Mouse (Mus musculus) left cerebral cortex, adult 18-20 months (tissue): Measurements from ENCODE around the gene Igf1r. TPM values are rescaled to one million over a fixed set of nuclear protein-coding genes. Genes with fewer than 3 reads are reported as not detected.

Source experiments
- DNase-seq, 2 experiments: peaks; one replicate each; pipeline ENCODE4 v3.0.0; 2021 to 2022; ENCODE audit warnings: low spot score in 2 of 2, mixed read lengths in 1 of 2
- total RNA-seq, 2 experiments: library from RNA; stranded (reverse); gene quantifications; 2 replicates each; pipeline ENCODE4 v1.2.3; 2021

Igf1r gene
- total RNA-seq, 2 experiments from 2014 or later: 44.8 to 47.0 TPM

DNA sequence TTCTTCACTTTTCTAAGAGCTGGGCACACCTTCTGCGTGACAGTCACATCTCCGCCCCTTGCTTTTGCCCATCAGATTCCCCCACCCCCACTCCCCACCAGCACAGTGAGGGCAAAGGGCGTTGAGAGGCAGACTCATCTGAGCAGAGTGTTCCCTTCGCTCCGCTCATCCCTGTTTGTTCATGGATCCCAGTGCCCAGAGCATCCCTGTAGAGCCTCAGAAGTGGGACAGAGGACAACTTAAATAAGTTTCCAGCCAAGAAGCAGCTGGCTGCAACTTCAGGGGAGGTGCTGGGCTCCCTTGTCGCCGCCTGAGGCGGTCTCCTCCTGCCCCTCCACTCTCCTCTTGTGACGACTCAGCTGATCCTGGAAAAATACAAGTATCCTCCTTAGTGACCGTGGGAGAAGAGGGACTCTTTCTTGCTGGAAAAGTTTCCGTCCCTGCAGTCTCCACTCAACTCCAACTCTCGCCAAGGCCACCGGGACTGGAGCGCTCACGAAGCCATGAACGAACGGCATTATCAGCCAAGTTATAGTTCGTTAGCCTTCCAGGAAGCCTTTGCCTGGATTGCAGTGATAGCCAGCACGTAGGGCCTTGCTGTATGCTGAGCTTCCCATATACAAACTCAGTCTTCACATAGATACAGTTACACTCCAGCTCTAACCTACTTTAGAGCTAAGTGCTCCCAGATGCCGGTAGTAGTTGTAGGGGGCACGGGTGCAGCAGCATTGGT is 162.5 kb downstream of the Igf1r start:
- DNase-seq: no peak

DNA sequence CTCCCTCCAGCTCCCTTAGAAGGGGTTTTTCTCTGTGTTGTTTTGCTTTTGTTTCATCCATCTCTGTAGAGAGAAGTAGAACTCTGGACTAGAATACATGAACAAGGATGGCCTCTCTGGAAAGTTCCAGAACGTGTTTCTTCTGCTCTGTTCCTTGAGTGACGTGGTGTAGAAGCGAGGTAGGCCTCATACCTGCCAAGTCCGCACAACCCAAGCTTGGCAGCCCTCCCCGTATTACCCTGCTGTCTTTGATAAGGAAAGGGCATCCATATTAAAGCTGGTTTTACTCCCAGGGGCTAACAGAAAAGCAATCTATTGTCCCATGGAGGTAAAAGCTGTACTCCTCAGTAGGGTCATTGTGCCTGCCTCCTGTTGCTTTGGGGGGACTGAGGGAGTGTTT is 164.9 kb downstream of the Igf1r start:
- DNase-seq: no peak

DNA sequence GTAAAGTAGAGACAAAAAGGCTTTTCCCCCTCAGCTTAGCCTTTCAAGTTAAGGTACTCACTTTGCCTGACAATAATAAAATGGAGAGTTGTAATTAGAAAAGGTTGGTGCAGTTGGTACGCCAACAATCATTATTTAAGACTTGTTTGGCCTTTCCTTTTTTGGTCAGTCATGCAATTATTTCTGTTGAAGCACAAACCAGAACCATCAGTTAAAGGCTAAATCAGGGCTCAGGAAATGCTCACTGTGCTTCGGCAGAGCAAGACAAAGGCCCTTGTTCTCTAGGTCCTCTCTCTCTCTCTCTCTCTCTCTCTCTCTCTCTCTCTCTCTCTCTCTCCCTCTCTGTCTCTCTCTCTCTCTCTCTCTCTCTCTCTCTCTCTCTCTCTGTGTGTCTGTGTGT is 165.4 kb downstream of the Igf1r start:
- no peak for DNase-seq

DNA sequence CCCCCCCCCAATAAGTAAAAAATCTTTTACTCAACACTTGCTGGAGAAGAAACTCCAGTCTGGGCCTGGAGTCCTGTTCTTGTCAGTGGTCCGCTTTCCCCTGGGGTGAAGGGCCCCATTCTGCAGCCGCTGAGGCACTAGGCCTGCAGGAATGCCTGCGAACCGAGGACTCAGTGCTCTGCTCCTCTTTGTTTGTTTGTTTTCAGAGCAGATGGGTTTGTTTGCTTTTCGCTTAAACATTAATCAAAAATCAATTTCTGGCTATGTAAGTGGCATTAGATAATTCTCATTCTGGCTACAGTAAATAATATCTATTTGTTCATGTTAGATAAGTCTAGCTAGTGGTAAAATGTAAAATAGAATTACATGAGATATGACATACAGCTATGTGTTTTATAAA is 167.0 kb downstream of the Igf1r start:
- no peak for DNase-seq

DNA sequence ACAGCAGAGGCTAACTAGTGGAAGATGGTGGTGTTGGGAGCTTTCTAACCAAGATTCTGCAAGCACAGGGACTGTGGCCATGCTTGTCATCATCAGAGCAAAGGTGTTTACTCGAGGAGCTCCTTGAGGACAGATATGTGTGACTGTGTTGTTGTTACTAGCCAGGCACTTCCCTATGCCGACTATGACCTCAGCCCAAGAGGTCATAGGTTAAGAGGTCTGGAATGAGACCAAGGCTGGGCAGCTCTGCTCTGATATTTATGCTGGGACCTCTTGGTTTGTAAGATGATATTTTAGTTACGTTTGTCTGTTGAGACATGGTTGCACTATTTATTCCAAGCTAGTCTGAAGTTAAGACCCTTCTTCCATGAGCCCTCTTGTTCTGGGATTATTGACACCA is 169.8 kb downstream of the Igf1r start:
- no peak for DNase-seq

DNA sequence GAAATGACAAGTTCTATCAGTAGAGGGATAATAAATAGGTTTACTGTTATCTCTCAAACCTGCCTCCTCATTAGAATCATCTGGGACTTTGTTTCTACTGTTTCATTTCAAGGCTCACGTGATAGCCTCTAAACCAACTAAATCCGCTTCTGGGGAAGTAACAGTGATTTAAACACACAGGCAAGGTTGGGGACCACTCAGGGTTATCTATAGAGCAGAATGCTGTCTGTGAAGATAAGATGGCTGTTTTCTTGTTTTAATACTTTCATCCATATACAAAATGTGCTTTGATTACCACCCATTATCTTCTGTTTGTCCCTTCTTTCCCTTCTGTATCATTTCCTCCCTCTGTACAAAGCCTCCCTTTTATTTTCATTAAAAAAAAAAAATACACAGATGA is 172.7 kb downstream of the Igf1r start:
- no peak for DNase-seq

DNA sequence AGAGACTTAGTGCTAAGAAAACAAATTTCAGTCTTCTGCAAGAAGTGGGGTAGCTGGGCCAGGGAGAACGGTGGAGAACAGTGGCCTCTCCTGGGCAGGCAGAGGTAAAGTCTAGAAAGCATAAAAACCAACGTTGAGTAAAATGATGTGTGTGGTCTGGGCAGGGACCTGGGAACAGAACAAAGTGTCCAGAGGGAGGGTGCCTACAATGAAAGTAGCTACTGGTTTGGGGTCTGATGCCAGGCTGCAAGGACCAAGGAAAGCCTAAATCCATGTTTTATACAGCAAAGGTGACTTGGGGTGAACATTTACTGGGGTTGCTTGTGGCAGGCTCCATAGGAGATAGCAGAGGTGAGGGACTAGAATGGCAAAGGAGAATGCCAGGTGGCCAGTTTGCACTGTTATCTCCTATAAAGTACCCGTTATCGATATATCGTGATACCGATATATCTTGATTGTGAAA is 175.2 kb downstream of the Igf1r start:
- DNase-seq: peak; percentile 47 to 59

DNA sequence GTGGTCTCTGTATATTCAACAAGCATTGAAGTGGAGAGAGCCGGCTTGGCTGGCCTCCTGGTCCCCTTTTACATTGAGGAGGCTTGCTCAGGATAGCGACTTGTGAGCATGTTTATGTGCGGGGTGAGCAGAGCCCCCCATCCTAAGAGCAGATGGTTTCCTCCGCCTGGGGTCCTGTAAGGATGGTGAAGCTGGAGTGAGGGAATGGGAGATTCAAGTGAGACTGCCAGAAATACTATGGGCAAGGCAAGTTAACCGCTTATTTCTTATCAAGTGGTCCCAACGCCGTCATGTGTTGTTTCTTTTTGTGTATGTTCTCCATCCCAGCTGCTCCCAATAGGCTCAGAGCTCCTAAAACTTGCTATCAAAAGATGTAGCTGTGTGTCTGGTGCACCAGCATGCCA is 175.6 kb downstream of the Igf1r start:
- DNase-seq: no peak

DNA sequence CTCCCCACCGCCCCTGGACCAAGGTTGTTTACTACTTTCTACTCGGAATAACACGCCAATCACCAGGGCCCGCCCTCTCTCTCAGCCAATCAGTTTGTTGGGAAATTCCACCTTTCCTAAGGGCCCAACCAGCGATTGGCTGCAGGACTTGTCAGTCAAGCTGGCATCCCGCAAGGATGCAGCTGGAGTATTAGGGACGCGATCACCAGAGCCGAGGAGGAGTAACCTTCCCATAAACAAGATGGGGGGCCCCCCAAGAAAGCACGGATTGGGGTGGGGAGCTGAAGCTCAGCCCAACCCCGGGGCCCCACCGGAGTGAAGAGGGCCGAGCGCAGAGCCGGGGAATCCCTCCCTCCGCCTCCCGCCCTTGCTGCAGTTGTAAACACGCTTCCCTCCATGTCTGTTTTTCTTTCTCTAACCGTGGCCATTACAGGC is 176.5 kb downstream of the Igf1r start:
- DNase-seq: peak; percentile 99

DNA sequence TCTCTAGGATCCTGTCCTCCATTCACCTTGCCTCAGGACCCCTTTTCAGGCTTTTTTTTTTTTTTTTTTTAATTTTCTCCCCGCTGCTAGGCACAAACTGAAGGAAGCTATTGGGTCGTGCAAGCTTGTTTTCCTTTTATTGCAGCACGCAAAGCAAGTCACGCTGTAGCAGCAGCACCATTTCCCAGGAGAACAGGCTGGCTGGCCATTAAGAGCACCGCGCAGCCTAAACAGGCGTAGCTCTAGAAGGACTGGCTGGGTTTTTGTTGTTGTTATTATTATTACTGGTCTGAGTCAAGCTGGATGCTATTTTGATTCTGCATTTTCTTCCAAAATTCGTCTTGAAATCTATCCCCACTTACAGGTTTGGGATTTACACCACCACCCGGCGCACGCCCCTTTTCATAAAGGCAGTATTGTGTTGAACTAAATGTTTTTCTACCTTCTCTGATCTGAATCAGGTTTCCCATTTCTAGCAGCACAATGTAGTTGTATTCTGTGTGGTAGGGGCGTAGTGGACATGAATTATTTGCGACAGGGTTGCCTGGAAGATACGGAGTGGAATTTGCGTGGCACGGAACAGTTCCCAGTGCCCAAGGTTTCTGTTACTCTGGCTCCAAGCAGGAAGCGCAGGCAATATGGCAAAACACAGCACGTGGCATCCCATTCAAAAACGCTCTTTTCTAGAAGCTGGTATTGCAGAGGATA is 177.1 kb downstream of the Igf1r start:
- DNase-seq: peak; percentile 93 to 95

DNA sequence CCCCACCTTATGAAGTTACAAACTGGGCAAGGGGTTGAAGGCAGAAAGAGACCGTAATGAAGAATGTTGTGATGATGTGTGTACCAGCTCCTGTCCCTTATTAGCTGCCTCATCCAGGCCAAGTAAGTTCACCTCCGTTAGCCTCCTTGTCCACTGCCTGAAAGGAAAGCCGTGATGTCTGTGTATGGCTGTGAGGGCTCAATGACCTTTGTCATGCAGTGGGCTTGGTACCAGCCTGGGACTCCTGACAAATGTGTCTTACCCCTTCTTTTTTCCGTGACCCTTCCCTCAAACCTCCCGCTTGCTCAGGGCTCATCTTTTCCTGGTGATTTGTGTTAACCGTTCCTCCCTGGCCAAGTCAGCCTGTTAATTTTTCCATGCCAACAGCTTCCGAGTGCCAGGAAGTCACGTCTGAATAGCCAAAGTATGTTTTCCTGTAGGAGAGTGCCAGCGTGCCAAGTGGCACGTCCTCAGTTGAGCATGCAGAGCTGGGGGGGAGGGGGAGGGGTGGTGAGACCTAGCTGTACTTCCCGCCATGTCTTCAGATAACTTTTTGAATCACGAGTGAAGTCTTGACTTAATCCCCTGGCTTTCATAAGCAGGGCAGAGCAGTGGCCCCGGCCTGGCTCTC is 178.4 kb downstream of the Igf1r start:
- DNase-seq: no peak

DNA sequence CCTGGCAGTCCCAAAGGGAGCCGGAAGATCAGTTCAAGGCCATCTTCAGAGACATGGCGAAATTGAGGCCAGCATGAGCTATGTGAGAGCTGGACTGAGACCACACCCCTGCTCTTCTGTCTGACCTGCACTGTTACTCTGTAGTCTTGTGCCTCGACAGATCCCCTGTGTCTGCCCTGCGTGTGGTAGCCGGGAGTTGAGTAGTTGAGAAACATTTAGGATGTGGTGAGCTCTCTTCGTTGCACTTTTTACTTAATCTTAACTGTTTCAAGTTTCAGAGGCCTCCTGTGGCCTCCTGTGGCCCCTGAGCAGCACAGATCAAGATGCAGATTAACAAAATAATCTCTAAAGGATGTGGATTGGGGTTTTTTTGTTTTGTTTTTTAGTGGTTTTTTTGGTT is 181.1 kb downstream of the Igf1r start:
- DNase-seq: no peak

DNA sequence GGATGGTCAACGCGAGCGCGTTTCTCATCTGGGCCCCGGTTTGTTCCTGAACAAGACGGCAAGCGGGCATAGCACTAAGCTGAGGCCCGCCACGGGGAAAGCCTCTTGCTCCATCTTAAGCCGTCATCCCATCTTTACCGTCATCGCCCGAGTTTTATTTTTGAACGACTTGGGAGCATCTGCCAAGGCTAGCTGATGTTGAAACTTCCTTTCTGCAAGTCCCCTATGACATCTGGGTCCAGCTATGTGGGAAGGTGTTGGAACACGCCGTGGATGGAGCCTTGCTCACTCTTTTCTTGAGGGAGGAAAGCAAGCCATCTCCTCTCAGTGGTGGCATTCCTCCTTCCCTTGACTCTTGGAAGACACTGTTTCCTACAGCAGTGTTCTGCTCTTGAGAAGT is 182.3 kb downstream of the Igf1r start:
- peak in 1 of 2 experiments; percentile 28 for DNase-seq

DNA sequence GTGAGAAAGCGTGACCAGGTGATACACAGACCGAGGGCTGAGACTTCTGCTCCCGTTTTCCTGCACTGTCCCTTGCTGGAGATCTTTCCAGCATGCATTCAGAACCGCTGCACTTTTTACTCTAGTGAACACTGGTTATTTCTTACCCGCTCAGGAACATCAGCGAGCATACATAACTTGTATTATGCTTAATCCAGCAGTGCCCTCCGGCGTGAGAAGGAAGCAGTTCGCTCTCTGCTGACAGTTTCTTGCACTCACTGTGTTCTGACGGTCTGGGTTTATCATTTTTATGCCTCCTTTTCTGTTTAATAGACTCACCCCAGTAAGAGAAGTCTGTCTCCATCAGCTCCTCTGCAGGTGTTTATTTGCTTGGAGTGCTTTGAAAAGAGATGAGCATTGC is 183.4 kb downstream of the Igf1r start:
- no peak for DNase-seq

DNA sequence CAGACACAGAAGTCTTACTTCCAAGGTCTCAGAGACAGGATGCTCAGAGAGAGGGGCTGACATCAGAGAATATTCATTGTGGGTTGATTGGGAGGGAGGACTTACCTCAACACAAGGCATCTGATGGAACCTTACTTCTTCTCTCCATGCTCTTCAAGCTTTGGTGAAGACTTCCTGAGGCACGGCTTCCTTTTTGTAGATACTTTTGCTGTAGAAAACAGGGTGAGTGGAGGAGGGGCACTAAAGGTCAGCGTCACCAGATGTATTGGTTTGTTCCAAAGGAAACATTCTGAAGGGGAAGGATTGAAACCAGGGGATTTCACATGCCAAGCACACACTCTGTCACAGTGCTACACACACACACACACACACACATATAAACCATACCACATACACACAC is 186.8 kb downstream of the Igf1r start:
- DNase-seq: no peak

DNA sequence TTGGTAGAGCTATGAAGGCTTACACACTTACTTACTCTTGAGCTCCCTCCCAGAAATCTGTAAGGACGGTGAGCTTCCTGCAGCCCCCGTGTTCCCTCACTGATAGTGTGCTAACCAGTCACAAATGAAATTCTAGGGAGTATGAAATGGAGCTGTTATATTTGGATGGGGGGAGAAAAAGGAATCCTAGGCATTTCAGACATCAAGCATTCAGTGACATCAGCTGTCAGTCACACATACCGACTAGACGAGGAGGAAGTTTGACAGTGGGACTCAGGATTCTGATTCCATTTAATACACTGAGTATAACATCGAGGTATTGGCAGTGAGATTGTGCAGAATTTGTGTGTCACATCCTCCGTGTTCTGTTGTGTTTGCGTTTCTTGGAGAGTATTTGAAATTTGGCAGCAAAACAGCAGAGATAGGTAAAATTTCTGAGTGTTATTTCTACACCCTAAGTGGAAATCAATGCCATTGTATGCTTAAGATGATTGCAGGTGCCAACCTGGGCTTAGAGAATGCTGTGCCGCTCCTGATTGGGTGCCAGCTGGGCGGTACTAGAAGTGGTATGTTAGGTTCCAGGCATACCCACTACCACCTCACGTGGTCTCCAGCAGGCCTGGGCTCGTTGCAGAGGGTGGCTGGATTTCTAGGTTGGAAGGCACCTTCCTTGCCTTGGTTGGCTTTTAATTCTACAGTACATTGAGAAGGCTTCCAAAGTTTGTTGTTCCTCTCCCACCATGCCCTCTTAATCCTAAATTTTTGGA is 187.6 kb downstream of the Igf1r start:
- no peak for DNase-seq

DNA sequence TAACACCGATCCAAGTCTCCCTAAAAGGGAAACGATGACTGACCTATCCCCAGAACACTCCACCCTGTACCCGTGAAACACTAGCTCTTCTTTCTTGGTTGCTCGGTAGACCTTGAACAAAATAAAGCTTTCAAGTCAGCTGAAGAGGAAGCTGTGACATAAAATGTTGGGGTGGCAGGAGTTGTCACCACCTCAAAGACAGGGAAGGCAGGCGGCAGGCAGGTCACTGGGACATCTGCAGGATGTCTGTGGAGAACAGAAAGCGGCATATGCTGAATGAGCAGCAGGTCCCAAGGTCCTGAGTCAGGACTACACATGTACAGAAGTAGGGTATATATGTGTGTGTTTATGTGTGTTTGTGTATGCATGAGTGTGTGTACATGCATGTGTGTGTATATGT is 191.6 kb downstream of the Igf1r start:
- DNase-seq: no peak

DNA sequence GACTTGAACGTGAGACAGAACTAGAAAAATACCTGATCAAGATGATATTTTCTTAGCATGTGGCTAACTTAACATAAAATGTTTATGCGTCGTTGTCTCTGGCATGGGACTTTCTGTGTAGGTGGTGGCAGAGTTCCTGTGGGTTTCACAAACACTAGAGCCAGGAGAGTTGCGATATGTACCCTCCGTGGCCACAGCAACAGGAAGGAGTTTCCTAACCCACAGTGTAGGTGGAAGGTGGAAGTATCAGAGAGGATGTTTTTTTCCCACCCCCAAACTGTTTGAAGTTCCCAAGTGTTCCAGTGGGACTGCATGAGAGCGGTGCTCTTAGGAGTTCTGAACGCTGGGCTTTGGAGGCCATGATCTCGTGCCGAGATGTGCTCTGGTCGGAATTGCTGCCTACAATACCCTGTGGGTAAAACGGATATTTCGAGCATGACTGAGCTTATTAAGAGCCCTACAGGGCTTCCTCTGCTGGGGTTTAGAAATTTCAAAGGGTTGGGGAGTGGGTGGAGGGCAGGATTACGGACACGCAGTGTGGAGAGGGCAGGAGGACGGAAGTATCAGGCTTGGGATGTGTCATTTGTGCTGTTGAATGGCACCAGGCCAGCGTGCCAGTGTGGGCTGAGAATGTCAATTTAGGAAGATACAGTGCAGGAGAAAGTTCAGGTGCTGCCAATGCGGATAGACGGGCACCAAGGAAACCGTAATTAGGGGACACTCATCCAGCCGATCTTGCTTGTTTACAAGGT is 195.8 kb downstream of the Igf1r start:
- DNase-seq: no peak

DNA sequence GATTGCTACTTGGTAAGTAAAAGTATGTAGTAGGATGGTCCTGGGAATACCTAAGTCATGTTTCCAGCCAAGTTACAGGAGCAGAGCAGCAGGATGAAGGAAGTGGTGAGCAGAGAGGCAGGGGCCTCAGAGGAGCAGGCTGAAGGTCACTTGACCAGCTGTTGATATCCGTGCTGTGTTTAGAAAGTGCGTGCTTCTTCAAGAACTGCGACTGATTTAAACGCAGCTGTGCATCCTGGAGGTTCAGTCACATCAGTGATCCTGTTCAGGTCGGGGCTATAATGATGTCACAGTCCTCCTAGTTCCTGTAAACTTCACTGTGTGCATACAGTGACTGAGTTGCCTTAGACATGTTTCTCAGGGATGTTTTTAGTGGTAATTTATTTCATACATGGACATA is 199.3 kb downstream of the Igf1r start:
- DNase-seq: no peak

DNA sequence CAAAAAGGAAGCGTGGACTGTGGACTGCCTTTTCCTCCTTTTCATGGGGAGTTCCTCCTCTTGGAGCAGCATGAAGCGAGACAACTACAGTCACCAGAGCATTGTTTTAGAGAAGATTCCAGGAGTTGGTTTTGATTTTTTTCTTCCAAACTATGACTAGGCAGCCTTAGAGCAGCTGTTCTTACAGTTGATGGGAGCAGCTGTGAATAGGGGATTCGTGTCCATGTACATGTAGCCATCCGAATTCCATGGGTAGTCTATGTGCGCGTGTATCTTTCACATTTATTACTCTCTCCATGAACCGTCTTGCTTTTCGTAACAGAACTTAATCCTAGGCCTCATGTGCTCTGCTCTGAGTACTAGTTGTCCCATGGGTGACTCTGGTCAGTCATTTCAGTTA is 199.8 kb downstream of the Igf1r start:
- DNase-seq: no peak

DNA sequence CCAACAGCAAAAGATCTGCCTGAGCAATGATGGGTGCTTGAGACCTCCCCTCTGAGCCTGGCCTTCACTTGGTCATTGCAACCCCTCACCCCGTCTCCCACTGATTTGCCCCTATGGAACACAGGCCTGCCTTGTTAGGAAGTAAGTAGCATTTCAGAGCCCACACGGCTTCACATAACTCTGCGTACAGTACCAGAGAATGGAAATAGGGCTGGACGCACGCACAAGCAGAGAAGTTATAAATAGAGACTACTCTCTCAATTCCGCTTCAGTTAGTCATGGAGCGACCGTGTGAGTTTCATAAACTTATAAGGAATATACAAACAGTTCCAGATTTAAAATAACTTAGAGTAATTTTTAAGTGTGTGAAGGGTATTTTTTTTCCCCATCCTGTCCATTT is 200.6 kb downstream of the Igf1r start:
- DNase-seq: no peak
